Mouse (Mus musculus) midbrain, embryonic 11.5 days (tissue): ENCODE measurements around the gene Phldb2. TPM values are rescaled to one million over a fixed set of nuclear protein-coding genes. Genes with fewer than 3 reads are reported as not detected.

ENCODE experiments used
- ATAC-seq: fragments of 200-750 bp; cut with Nextera tagmentation; 2 replicates; pipeline ENCODE4 v1.8.0; 2017; ENCODE audit warnings: moderate TSS enrichment, moderate library complexity; ENCODE audit not compliant: low FRiP score
- DNase-seq: peaks from one replicate; pipeline ENCODE4 v3.0.0; 2015; ENCODE audit warnings: low spot score; ENCODE audit errors: missing footprints
- H3K27ac ChIP-seq: fragments of 300-500 bp; sonication (generic); 2 replicates; pipeline ENCODE4 v1.5.1; 2014; ENCODE audit warnings: low read depth, low read length
- H3K27me3 ChIP-seq: fragments of 300-500 bp; sonication (generic); 2 replicates; pipeline ENCODE4 v1.6.1; 2014; ENCODE audit warnings: mild to moderate bottlenecking, low read length, moderate library complexity, mixed read lengths; ENCODE audit not compliant: control insufficient read depth, insufficient read depth
- H3K36me3 ChIP-seq: fragments of 300-500 bp; sonication (generic); 2 replicates; pipeline ENCODE4 v1.6.1; 2014; ENCODE audit warnings: mild to moderate bottlenecking, low read length, moderate library complexity, mixed read lengths; ENCODE audit not compliant: control insufficient read depth, insufficient read depth
- H3K4me1 ChIP-seq: fragments of 300-500 bp; sonication (generic); 2 replicates; pipeline ENCODE4 v1.6.1; 2014; ENCODE audit warnings: low read length; ENCODE audit not compliant: control insufficient read depth, insufficient read depth
- H3K4me2 ChIP-seq: fragments of 300-500 bp; sonication (generic); 2 replicates; pipeline ENCODE4 v1.6.1; 2014; ENCODE audit warnings: mild to moderate bottlenecking, moderate library complexity
- H3K4me3 ChIP-seq: fragments of 300-500 bp; sonication (generic); 2 replicates; pipeline ENCODE4 v1.5.1; 2014; ENCODE audit warnings: low read depth, low read length
- H3K9ac ChIP-seq: fragments of 300-500 bp; sonication (generic); 2 replicates; pipeline ENCODE4 v1.6.1; 2014; ENCODE audit warnings: low read length
- H3K9me3 ChIP-seq: fragments of 300-500 bp; sonication (generic); 2 replicates; pipeline ENCODE4 v1.6.1; 2016; ENCODE audit warnings: low read length; ENCODE audit not compliant: control insufficient read depth
- WGBS: fragments of 180-500 bp; shearing (Covaris S2); extraction: QIAGEN DNeasy Blood & Tissue Kit; methylation state at CpG from one replicate; pipeline ENCODE4 v1.1.7; 2014; 5-methylcytosine and 5-hydroxymethylcytosine counted together
- polyA plus RNA-seq: library from polyadenylated mRNA; unstranded; fragments of >200 nt; fragmentation: Nextera tagmentation; extraction: Ambion mirVana; gene quantifications from 2 replicates; pipeline ENCODE4 v1.2.1, GENCODE M21; 2014

The Phldb2 gene
- polyA plus RNA-seq, 1 experiment from 2014 or later: 28.2 TPM

- H3K4me1 ChIP-seq: no peaks in the 10 kb centered on the region
- ATAC-seq: no peak
- no peaks in the 10 kb centered on the region for H3K9me3 ChIP-seq
- no peaks in the 10 kb centered on the region for H3K27me3 ChIP-seq
- peak; percentile 44 for DNase-seq
- no peak overlapping the region for H3K9ac ChIP-seq
- H3K4me3 ChIP-seq: no peak overlapping the region
- H3K27ac ChIP-seq: no peak overlapping the region
- 91% methylated on average over 6 of the region's 6 CpGs for WGBS
- no peaks in the 10 kb centered on the region for H3K36me3 ChIP-seq
- no peak overlapping the region for H3K4me2 ChIP-seq
These were observed 165.7 kb downstream of the Phldb2 start for GRCm38 (mm10) chr16:45787650-45788049.

GRCm38 (mm10) chr16:45786639-45787038, 166.8 kb downstream of the Phldb2 start:
- H3K4me3 ChIP-seq: no peak overlapping the region
- H3K9ac ChIP-seq: no peak overlapping the region
- H3K27me3 ChIP-seq: no peaks in the 10 kb centered on the region
- no peaks in the 10 kb centered on the region for H3K4me1 ChIP-seq
- DNase-seq (peak; percentile 85), ATAC-seq (no peak)
- H3K27ac ChIP-seq: no peak overlapping the region
- no peak overlapping the region for H3K4me2 ChIP-seq
- H3K36me3 ChIP-seq: no peaks in the 10 kb centered on the region
- no peaks in the 10 kb centered on the region for H3K9me3 ChIP-seq
- WGBS: 43% methylated on average over 8 of the region's 8 CpGs

GRCm38 (mm10) chr16:45780001-45780400, 173.4 kb downstream of the Phldb2 start:
- Histone ChIP-seq H3K4me1 (no peaks in the 10 kb centered on the region), H3K4me3 (no peak overlapping the region), H3K36me3 (peaks cover 6% of the 10 kb centered on the region; the same call in 1 of the 2 replicates), H3K9me3 (no peaks in the 10 kb centered on the region), H3K27me3 (no peaks in the 10 kb centered on the region), H3K27ac (no peak overlapping the region), H3K9ac (no peak overlapping the region), H3K4me2 (no peak overlapping the region)
- WGBS: 78% methylated on average over 6 of the region's 6 CpGs
- peak; percentile 54 for DNase-seq
- no peak for ATAC-seq

- H3K27ac ChIP-seq: no peak overlapping the region
- H3K9ac ChIP-seq: no peak overlapping the region
- H3K36me3 ChIP-seq: peaks cover 3% of the 10 kb centered on the region; the same call in 1 of the 2 replicates
- ATAC-seq (no peak), DNase-seq (peak; percentile 26)
- H3K27me3 ChIP-seq: no peaks in the 10 kb centered on the region
- H3K4me1 ChIP-seq: no peaks in the 10 kb centered on the region
- H3K9me3 ChIP-seq: no peaks in the 10 kb centered on the region
- no peak overlapping the region for H3K4me3 ChIP-seq
- H3K4me2 ChIP-seq: no peak overlapping the region
- 86% methylated on average over 5 of the region's 5 CpGs for WGBS
These were observed 178.6 kb downstream of the Phldb2 start for GRCm38 (mm10) chr16:45774813-45775212.

GRCm38 (mm10) chr16:45770914-45771313, 182.5 kb downstream of the Phldb2 start:
- Histone ChIP-seq H3K27ac (no peak overlapping the region), H3K9me3 (no peaks in the 10 kb centered on the region), H3K9ac (no peak overlapping the region), H3K36me3 (peaks cover 2% of the 10 kb centered on the region; the same call in 1 of the 2 replicates), H3K27me3 (no peaks in the 10 kb centered on the region), H3K4me2 (no peak overlapping the region), H3K4me3 (no peak overlapping the region), H3K4me1 (no peaks in the 10 kb centered on the region)
- DNase-seq (no peak), ATAC-seq (no peak)
- WGBS: 96% methylated on average over 6 of the region's 6 CpGs

- peak; percentile 81 for DNase-seq
- H3K9me3 ChIP-seq: no peaks in the 10 kb centered on the region
- no peaks in the 10 kb centered on the region for H3K27me3 ChIP-seq
- no peak for ATAC-seq
- H3K36me3 ChIP-seq: 0 out of 2 replicates have a peak, but pooled peaks cover 2% of the 10 kb centered on the region
- H3K4me2 ChIP-seq: no peak overlapping the region
- H3K27ac ChIP-seq: no peak overlapping the region
- H3K4me1 ChIP-seq: no peaks in the 10 kb centered on the region
- no peak overlapping the region for H3K9ac ChIP-seq
- no peak overlapping the region for H3K4me3 ChIP-seq
- 72% methylated on average over 10 of the region's 10 CpGs for WGBS
These were observed 185.4 kb downstream of the Phldb2 start for GRCm38 (mm10) chr16:45767853-45768640.

GRCm38 (mm10) chr16:45767434-45767833, 186.0 kb downstream of the Phldb2 start:
- H3K4me1 ChIP-seq: no peaks in the 10 kb centered on the region
- H3K36me3 ChIP-seq: 0 out of 2 replicates have a peak, but pooled peaks cover 2% of the 10 kb centered on the region
- H3K9ac ChIP-seq: no peak overlapping the region
- H3K27ac ChIP-seq: no peak overlapping the region
- no peak overlapping the region for H3K4me3 ChIP-seq
- ATAC-seq: no peak
- H3K9me3 ChIP-seq: no peaks in the 10 kb centered on the region
- H3K27me3 ChIP-seq: no peaks in the 10 kb centered on the region
- no peak for DNase-seq
- H3K4me2 ChIP-seq: no peak overlapping the region
- 82% methylated on average over 4 of the region's 4 CpGs for WGBS

- no peak overlapping the region for H3K9ac ChIP-seq
- H3K27ac ChIP-seq: no peak overlapping the region
- H3K4me2 ChIP-seq: no peak overlapping the region
- peak; percentile 31 for DNase-seq
- no peaks in the 10 kb centered on the region for H3K9me3 ChIP-seq
- no peak overlapping the region for H3K4me3 ChIP-seq
- ATAC-seq: no peak
- H3K36me3 ChIP-seq: 0 out of 2 replicates have a peak, but pooled peaks cover 2% of the 10 kb centered on the region
- no peaks in the 10 kb centered on the region for H3K4me1 ChIP-seq
- no peaks in the 10 kb centered on the region for H3K27me3 ChIP-seq
- 85% methylated on average over 7 of the region's 7 CpGs for WGBS
These were observed 187.4 kb downstream of the Phldb2 start for GRCm38 (mm10) chr16:45765801-45766494.

- H3K9ac ChIP-seq: no peak overlapping the region
- 90% methylated on average over 3 of the region's 3 CpGs for WGBS
- H3K4me3 ChIP-seq: no peak overlapping the region
- H3K27ac ChIP-seq: no peak overlapping the region
- ATAC-seq (no peak), DNase-seq (peak; percentile 57)
- H3K9me3 ChIP-seq: no peaks in the 10 kb centered on the region
- no peak overlapping the region for H3K4me2 ChIP-seq
- H3K36me3 ChIP-seq: no peaks in the 10 kb centered on the region
- no peaks in the 10 kb centered on the region for H3K27me3 ChIP-seq
- no peaks in the 10 kb centered on the region for H3K4me1 ChIP-seq
These were observed 188.3 kb downstream of the Phldb2 start for GRCm38 (mm10) chr16:45765102-45765501.
